Mouse (Mus musculus) kidney, postnatal 14 days (tissue): ENCODE measurements around the gene Ciao1.
A peak's percentile ranks its signal among the peaks of the same experiment; 100 is the strongest.
"Not testable (repeated sequence)": the region's sequence is repeated elsewhere in the genome, so short reads cannot be mapped to it uniquely, and the experiment has no call there.

ENCODE experiments used
- DNase-seq: peaks from one replicate; pipeline ENCODE4 v3.0.0; 2022; ENCODE audit warnings: mixed read lengths

Ciao1 gene

GRCm38 (mm10) chr2:127248334-127249004 lies 853 bp upstream of the Ciao1 start:
- peak; percentile 55 for DNase-seq

DNA sequence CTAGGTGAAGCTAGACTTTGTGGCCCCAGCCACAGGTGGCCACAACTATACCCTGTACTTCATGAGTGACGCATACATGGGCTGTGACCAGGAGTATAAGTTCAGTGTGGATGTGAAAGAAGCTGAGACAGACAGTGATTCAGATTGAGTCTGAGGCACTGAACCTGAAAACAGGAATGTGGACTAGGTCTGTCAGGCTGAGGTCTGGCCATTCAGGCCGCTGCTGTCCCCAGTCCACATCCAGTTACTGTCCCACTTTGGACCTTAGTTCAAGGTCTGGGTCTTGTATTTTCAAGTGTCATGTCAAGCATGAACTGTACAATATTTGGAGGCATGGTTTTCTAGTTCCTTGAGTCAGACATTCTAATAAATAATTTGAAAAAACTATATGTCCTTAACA lies 7.6 kb downstream of the Ciao1 start:
- peak; percentile 50 for DNase-seq

GRCm38 (mm10) chr2:127237897-127238610 lies 9.6 kb downstream of the Ciao1 start:
- no peak for DNase-seq

GRCm38 (mm10) chr2:127225261-127225660 lies 22.4 kb downstream of the Ciao1 start:
- no peak for DNase-seq

- no peak for DNase-seq
Measured at GRCm38 (mm10) chr2:127217746-127218145, 29.9 kb downstream of the Ciao1 start.

- no peak for DNase-seq
Measured at GRCm38 (mm10) chr2:127210701-127211100, 36.9 kb downstream of the Ciao1 start.

GRCm38 (mm10) chr2:127208452-127208769 lies 39.2 kb downstream of the Ciao1 start:
- DNase-seq: no peak

DNA sequence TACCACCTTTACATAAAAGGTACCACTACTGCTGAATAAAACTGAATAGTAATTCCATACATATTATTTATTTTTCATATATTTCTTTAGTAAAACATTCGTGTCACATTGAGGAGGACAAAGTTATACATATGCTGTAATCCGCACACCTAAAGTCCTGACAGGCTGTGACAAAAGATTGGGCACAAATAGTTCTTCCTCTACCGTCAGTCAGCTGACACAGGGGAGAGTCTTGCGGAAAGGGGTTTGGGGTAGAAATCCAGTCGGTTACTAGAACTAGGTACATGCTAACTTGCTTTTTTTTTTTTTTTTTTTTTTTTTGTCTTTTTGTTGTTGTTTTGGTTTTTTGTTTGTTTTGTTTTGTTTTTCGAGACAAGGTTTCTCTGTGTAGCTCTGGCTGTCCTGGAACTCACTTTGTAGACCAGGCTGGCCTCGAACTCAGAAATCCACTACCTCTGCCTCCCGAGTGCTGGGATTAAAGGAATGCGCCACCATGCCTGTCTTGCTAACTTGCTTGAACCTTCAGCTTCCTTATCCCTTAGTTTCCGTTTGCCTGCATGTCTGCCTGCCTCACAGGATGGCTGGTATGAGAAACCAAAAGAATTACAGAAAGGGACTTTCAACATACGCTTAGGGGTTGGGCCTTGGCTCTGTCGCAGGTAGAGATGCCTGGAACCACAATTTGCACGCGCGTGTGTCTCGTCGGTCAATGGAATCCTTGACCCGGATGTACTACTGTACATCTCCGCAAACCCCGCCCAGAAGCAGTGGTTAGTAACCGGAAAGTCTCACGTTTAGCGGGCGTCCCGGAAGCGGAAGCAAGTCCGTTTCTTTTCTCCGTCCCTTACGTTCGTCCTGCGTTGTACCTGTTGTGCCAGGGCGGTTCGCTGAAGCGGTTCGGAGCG lies 39.8 kb downstream of the Ciao1 start, which contains the start of the genes 1810024B03Rik and Snrnp200:
Gene 1810024B03Rik, minus strand, starts transcription at position 734 of the 905 bp plus-strand sequence.
Gene Snrnp200, plus strand, starts transcription at position 840 of the 905 bp plus-strand sequence.
- peak; percentile 96 for DNase-seq

DNA sequence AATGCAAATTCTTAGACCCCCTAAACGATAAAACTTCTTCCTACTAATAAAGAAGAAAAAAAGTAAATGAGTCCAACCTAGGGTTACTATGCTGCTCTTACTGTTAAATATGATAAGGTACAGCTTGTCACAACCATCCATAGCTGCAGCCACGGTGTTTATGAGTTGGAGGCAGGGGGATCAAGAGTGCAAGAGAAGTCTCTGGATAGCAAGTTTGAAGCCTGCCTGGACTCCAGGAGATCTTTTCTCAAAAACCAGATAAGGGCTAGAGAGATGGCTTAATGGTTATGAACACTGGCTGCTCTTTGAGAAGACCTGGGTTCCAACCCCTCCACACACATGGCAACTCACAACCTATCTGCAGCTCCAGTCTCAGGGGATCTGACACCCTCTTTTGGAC lies 40.7 kb downstream of the Ciao1 start:
- no peak for DNase-seq

DNA sequence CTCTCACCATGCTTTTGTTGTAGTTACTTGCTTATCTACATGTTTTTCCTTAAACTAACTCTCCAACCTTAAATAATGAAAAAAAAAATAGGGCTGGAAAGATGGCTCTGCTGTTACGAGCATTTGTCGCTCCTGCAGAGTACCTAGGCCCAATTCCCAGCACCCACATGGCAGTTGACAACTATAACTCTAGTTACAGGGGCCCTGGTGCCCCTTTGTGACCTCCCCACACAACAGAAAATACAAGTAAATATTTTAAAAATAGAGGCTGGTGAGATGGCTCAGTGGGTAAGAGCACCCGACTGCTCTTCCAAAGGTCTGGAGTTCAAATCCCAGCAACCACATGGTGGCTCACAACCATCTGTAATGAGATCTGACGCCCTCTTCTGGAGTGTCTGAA lies 41.7 kb downstream of the Ciao1 start:
- DNase-seq: not testable (repeated sequence)

DNA sequence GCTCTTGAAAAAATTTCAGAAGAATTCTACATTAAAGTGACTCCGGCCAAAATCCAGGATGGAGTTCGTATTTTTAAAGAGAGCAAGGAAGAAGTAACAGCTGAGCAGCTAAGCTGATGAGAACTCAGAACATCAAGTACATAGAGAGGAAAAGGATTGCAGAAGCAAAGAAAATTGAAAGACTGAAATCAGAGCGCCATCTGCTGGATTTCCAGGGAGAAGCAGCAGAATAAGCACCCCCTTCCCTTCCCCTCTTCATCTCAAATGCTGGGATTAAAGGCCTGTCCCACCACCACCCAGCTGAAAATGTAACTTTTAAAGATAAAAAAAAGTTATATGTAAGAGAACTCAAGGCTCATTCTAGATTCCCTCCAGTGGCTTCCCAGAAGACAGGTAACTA lies 42.7 kb downstream of the Ciao1 start:
- peak; percentile 67 for DNase-seq
